Mouse (Mus musculus) liver, embryonic 13.5 days (tissue): ENCODE results near the gene Pigl. TPM values are rescaled to one million over a fixed set of nuclear protein-coding genes. Genes with fewer than 3 reads are reported as not detected.
"Not testable (repeated sequence)": the region's sequence is repeated elsewhere in the genome, so short reads cannot be mapped to it uniquely, and the experiment has no call there.

ENCODE experiments used
- ATAC-seq: fragments of 200-750 bp; cut with Nextera tagmentation; 2 replicates; pipeline ENCODE4 v1.8.0; 2017; ENCODE audit warnings: low read depth, mild to moderate bottlenecking, moderate number of reproducible peaks, moderate library complexity
- DNase-seq: peaks from one replicate; pipeline ENCODE4 v3.0.0; 2022
- H3K27ac ChIP-seq: fragments of 300-500 bp; sonication (generic); 2 replicates; pipeline ENCODE4 v1.5.1; 2015; ENCODE audit warnings: moderate library complexity, mild to moderate bottlenecking, inconsistent platforms
- H3K27me3 ChIP-seq: fragments of 300-500 bp; sonication (generic); 2 replicates; pipeline ENCODE4 v1.6.1; 2015; ENCODE audit warnings: mild to moderate bottlenecking, inconsistent platforms
- H3K36me3 ChIP-seq: fragments of 300-500 bp; sonication (generic); 2 replicates; pipeline ENCODE4 v1.6.1; 2015; ENCODE audit warnings: mild to moderate bottlenecking, inconsistent platforms
- H3K4me1 ChIP-seq: fragments of 300-500 bp; sonication (generic); replicated peaks from 2 replicates; pipeline ENCODE4 v1.6.1; 2015; ENCODE audit warnings: inconsistent platforms
- H3K4me2 ChIP-seq: fragments of 300-500 bp; sonication (generic); 2 replicates; pipeline ENCODE4 v1.6.1; 2015; ENCODE audit warnings: inconsistent platforms, mild to moderate bottlenecking, moderate library complexity
- H3K4me3 ChIP-seq: fragments of 300-500 bp; sonication (generic); replicated peaks from 2 replicates; pipeline ENCODE4 v1.5.1; 2015; ENCODE audit warnings: mild to moderate bottlenecking, inconsistent platforms
- H3K9ac ChIP-seq: fragments of 300-500 bp; sonication (generic); 2 replicates; pipeline ENCODE4 v1.6.1; 2015; ENCODE audit warnings: mild to moderate bottlenecking, inconsistent platforms
- H3K9me3 ChIP-seq: fragments of 300-500 bp; sonication (generic); replicated peaks from 2 replicates; pipeline ENCODE4 v1.6.1; 2016; ENCODE audit warnings: inconsistent platforms
- WGBS: fragments of 180-500 bp; shearing (Covaris S2); methylation state at CpG from one replicate; pipeline ENCODE4 v1.1.7; 2015; ENCODE audit not compliant: insufficient replicate concordance; 5-methylcytosine and 5-hydroxymethylcytosine counted together
- polyA plus RNA-seq: library from polyadenylated mRNA; unstranded; fragments of >200 nt; fragmentation: Nextera tagmentation; extraction: Ambion mirVana; gene quantifications from 2 replicates; pipeline ENCODE4 v1.2.1, GENCODE M21; 2015

The Pigl gene
- polyA plus RNA-seq, 1 experiment from 2014 or later = 5.4 TPM

- DNase-seq (no peak), ATAC-seq (no peak)
- no peak overlapping the region for H3K27ac ChIP-seq
- WGBS = 48% methylated on average over 3 of the region's 3 CpGs
- H3K4me2 ChIP-seq = no peak overlapping the region
- H3K4me3 ChIP-seq = no peak overlapping the region
- H3K27me3 ChIP-seq = no peaks in the 10 kb centered on the region
- no peak overlapping the region for H3K9ac ChIP-seq
- H3K9me3 ChIP-seq = no peaks in the 10 kb centered on the region
- H3K4me1 ChIP-seq = peaks cover 25% of the 10 kb centered on the region
- no peaks in the 10 kb centered on the region for H3K36me3 ChIP-seq
Measured at GRCm38 (mm10) chr11:62497181-62497580, 38.9 kb downstream of the Pigl start.

- Histone ChIP-seq H3K4me2 (no peak overlapping the region), H3K27ac (no peak overlapping the region), H3K4me3 (no peak overlapping the region), H3K4me1 (peaks cover 25% of the 10 kb centered on the region), H3K27me3 (no peaks in the 10 kb centered on the region), H3K9me3 (no peaks in the 10 kb centered on the region), H3K36me3 (no peaks in the 10 kb centered on the region), H3K9ac (no peak overlapping the region)
- ATAC-seq (no peak), DNase-seq (no peak)
- 74% methylated on average over 2 of the region's 2 CpGs for WGBS
Measured at GRCm38 (mm10) chr11:62498802-62499201, 40.5 kb downstream of the Pigl start.

- Histone ChIP-seq H3K9me3 (no peaks in the 10 kb centered on the region), H3K4me1 (peaks cover 15% of the 10 kb centered on the region), H3K36me3 (no peaks in the 10 kb centered on the region), H3K4me3 (no peak overlapping the region), H3K27me3 (no peaks in the 10 kb centered on the region), H3K27ac (no peak overlapping the region), H3K9ac (no peak overlapping the region), H3K4me2 (no peak overlapping the region)
- no peak for DNase-seq
- ATAC-seq = no peak
- 71% methylated on average over 2 of the region's 2 CpGs for WGBS
Measured at GRCm38 (mm10) chr11:62500529-62500928, 42.3 kb downstream of the Pigl start.

- no peaks in the 10 kb centered on the region for H3K9me3 ChIP-seq
- no peak overlapping the region for H3K4me3 ChIP-seq
- no peak overlapping the region for H3K9ac ChIP-seq
- no peak overlapping the region for H3K27ac ChIP-seq
- ATAC-seq = no peak
- no peak overlapping the region for H3K4me2 ChIP-seq
- 62% methylated on average over 4 of the region's 4 CpGs for WGBS
- H3K36me3 ChIP-seq = no peaks in the 10 kb centered on the region
- no peak for DNase-seq
- no peaks in the 10 kb centered on the region for H3K4me1 ChIP-seq
- no peaks in the 10 kb centered on the region for H3K27me3 ChIP-seq
Measured at GRCm38 (mm10) chr11:62507683-62508082, 49.4 kb downstream of the Pigl start.

- not testable (repeated sequence) for H3K4me3 ChIP-seq, H3K4me2 ChIP-seq, H3K36me3 ChIP-seq, DNase-seq, H3K27ac ChIP-seq, H3K9me3 ChIP-seq, H3K27me3 ChIP-seq, H3K9ac ChIP-seq, H3K4me1 ChIP-seq, ATAC-seq
- 91% methylated on average over 13 of the region's 13 CpGs for WGBS
Measured at GRCm38 (mm10) chr11:62508365-62508764, 50.1 kb downstream of the Pigl start.

GRCm38 (mm10) chr11:62508816-62509215, 50.6 kb downstream of the Pigl start:
- H3K36me3 ChIP-seq, ATAC-seq, H3K4me3 ChIP-seq, H3K9me3 ChIP-seq, H3K27me3 ChIP-seq, H3K27ac ChIP-seq, H3K4me1 ChIP-seq, H3K9ac ChIP-seq, DNase-seq, H3K4me2 ChIP-seq: not testable (repeated sequence)
- WGBS = 89% methylated on average over 5 of the region's 5 CpGs

- Histone ChIP-seq H3K4me3 (no peak overlapping the region), H3K9ac (no peak overlapping the region), H3K9me3 (no peaks in the 10 kb centered on the region), H3K4me1 (no peaks in the 10 kb centered on the region), H3K4me2 (no peak overlapping the region), H3K36me3 (peaks cover 4% of the 10 kb centered on the region), H3K27ac (no peak overlapping the region), H3K27me3 (no peaks in the 10 kb centered on the region)
- DNase-seq (no peak), ATAC-seq (no peak)
- 64% methylated on average over 3 of the region's 3 CpGs for WGBS
Measured at GRCm38 (mm10) chr11:62509571-62509970, 51.3 kb downstream of the Pigl start.

GRCm38 (mm10) chr11:62510956-62511355, 52.7 kb downstream of the Pigl start:
- H3K9me3 ChIP-seq = no peaks in the 10 kb centered on the region
- no peak overlapping the region for H3K4me3 ChIP-seq
- H3K4me1 ChIP-seq = no peaks in the 10 kb centered on the region
- H3K9ac ChIP-seq = no peak overlapping the region
- DNase-seq (no peak), ATAC-seq (no peak)
- H3K27ac ChIP-seq = no peak overlapping the region
- 78% methylated on average over 5 of the region's 5 CpGs for WGBS
- no peak overlapping the region for H3K4me2 ChIP-seq
- H3K27me3 ChIP-seq = no peaks in the 10 kb centered on the region
- peaks cover 4% of the 10 kb centered on the region for H3K36me3 ChIP-seq

GRCm38 (mm10) chr11:62511444-62512202, 53.4 kb downstream of the Pigl start:
- Histone ChIP-seq H3K9me3 (no peaks in the 10 kb centered on the region), H3K4me3 (no peak overlapping the region), H3K4me1 (no peaks in the 10 kb centered on the region), H3K27me3 (no peaks in the 10 kb centered on the region), H3K36me3 (peaks cover 4% of the 10 kb centered on the region), H3K27ac (no peak overlapping the region), H3K4me2 (no peak overlapping the region), H3K9ac (no peak overlapping the region)
- ATAC-seq (no peak), DNase-seq (no peak)
- 87% methylated on average over 13 of the region's 13 CpGs for WGBS

- H3K36me3 ChIP-seq = peaks cover 4% of the 10 kb centered on the region
- H3K27me3 ChIP-seq = no peaks in the 10 kb centered on the region
- no peak overlapping the region for H3K4me2 ChIP-seq
- DNase-seq = no peak
- no peak overlapping the region for H3K4me3 ChIP-seq
- 74% methylated on average over 8 of the region's 8 CpGs for WGBS
- H3K27ac ChIP-seq = no peak overlapping the region
- H3K4me1 ChIP-seq = no peaks in the 10 kb centered on the region
- H3K9ac ChIP-seq = no peak overlapping the region
- H3K9me3 ChIP-seq = no peaks in the 10 kb centered on the region
- ATAC-seq = no peak
Measured at GRCm38 (mm10) chr11:62512529-62513080, 54.3 kb downstream of the Pigl start.

GRCm38 (mm10) chr11:62513311-62513710, 55.1 kb downstream of the Pigl start:
- no peaks in the 10 kb centered on the region for H3K9me3 ChIP-seq
- WGBS = 78% methylated on average over 6 of the region's 6 CpGs
- no peak overlapping the region for H3K27ac ChIP-seq
- DNase-seq (no peak), ATAC-seq (no peak)
- H3K4me1 ChIP-seq = no peaks in the 10 kb centered on the region
- H3K36me3 ChIP-seq = peaks cover 4% of the 10 kb centered on the region
- H3K27me3 ChIP-seq = no peaks in the 10 kb centered on the region
- no peak overlapping the region for H3K4me2 ChIP-seq
- H3K9ac ChIP-seq = no peak overlapping the region
- H3K4me3 ChIP-seq = no peak overlapping the region

- Histone ChIP-seq H3K9me3 (no peaks in the 10 kb centered on the region), H3K4me2 (no peak overlapping the region), H3K4me1 (no peaks in the 10 kb centered on the region), H3K27ac (no peak overlapping the region), H3K9ac (no peak overlapping the region), H3K4me3 (no peak overlapping the region), H3K27me3 (no peaks in the 10 kb centered on the region), H3K36me3 (no peaks in the 10 kb centered on the region)
- 44% methylated on average over 2 of the region's 2 CpGs for WGBS
- DNase-seq (no peak), ATAC-seq (no peak)
Measured at GRCm38 (mm10) chr11:62518991-62519390, 60.7 kb downstream of the Pigl start.
